Mouse (Mus musculus) adrenal gland, postnatal 36 days (tissue): ENCODE measurements around the gene D17H6S53E. TPM values are rescaled to one million over a fixed set of nuclear protein-coding genes. Genes with fewer than 3 reads are reported as not detected.

Experiments
- total RNA-seq, 2 experiments: library from RNA; stranded (reverse); gene quantifications; 2 replicates each; pipeline ENCODE4 v1.2.3; 2021

D17H6S53E gene
- total RNA-seq, 2 experiments from 2014 or later: 25.0 to 29.5 TPM

Other genes starting within 250 kb of the D17H6S53E start
- gene Zbtb12, start 246.9 kb upstream of the D17H6S53E start, total RNA-seq: 10 to 100 TPM; 10.4 to 17.4 TPM
- gene Gm20547, start 244.3 kb upstream of the D17H6S53E start, total RNA-seq: not detected
- 100 to 1,000 TPM in 1 of 2 experiments, 10 to 100 TPM in 1; 85.2 to 119 TPM for gene C2, start 228.1 kb upstream of the D17H6S53E start, total RNA-seq
- 100 to 1,000 TPM; 124 to 143 TPM for gene Ehmt2, start 227.9 kb upstream of the D17H6S53E start, total RNA-seq
- 1 to 10 TPM in 1 of 2 experiments, under 1 TPM in 1; 0.83 to 1.7 TPM for gene Slc44a4, start 211.9 kb upstream of the D17H6S53E start, total RNA-seq
- 10 to 100 TPM; 25.4 to 27.4 TPM for gene Neu1, start 195.1 kb upstream of the D17H6S53E start, total RNA-seq
- 100 to 1,000 TPM in 1 of 2 experiments, 10 to 100 TPM in 1; 80.1 to 206 TPM for gene Hspa1b, start 167.1 kb upstream of the D17H6S53E start, total RNA-seq
- not detected for gene Gm20481, start 156.5 kb upstream of the D17H6S53E start, total RNA-seq
- 10 to 100 TPM; 36.0 to 86.1 TPM for gene Hspa1a, start 154.2 kb upstream of the D17H6S53E start, total RNA-seq
- gene Hspa1l, start 153.7 kb upstream of the D17H6S53E start, total RNA-seq: under 1 TPM; 0.20 to 0.36 TPM
- 10 to 100 TPM; 35.2 to 35.5 TPM for gene Lsm2, start 144.5 kb upstream of the D17H6S53E start, total RNA-seq
- gene Vars, start 125.4 kb upstream of the D17H6S53E start, total RNA-seq: 10 to 100 TPM; 61.5 to 62.9 TPM
- gene Vwa7, start 109.8 kb upstream of the D17H6S53E start, total RNA-seq: under 1 TPM; 0.53 to 0.59 TPM
- gene Sapcd1, start 98.4 kb upstream of the D17H6S53E start, total RNA-seq: 1 to 10 TPM in 1 of 2 experiments, under 1 TPM in 1; 0.82 to 1.3 TPM
- gene Msh5, start 79.6 kb upstream of the D17H6S53E start, total RNA-seq: 1 to 10 TPM in 1 of 2 experiments, under 1 TPM in 1; 0.95 to 1.6 TPM
- gene Clic1, start 76.4 kb upstream of the D17H6S53E start, total RNA-seq: 100 to 1,000 TPM in 1 of 2 experiments, 10 to 100 TPM in 1; 83.6 to 109 TPM
- gene Ddah2, start 67.3 kb upstream of the D17H6S53E start, total RNA-seq: 10 to 100 TPM; 16.1 to 18.2 TPM
- under 1 TPM in 1 of 2 experiments, not detected in 1; 0.56 TPM for gene Ly6g6c, start 61.0 kb upstream of the D17H6S53E start, total RNA-seq
- not detected for gene Mpig6b, start 60.2 kb upstream of the D17H6S53E start, total RNA-seq
- gene Ly6g6e, start 49.5 kb upstream of the D17H6S53E start, total RNA-seq: under 1 TPM in 1 of 2 experiments, not detected in 1; 0.50 TPM
- gene Ly6g6d, start 48.3 kb upstream of the D17H6S53E start, total RNA-seq: under 1 TPM in 1 of 2 experiments, not detected in 1; 0.43 TPM
- not detected for gene Ly6g6f, start 40.8 kb upstream of the D17H6S53E start, total RNA-seq
- 10 to 100 TPM; 73.9 to 89.4 TPM for gene Abhd16a, start 37.1 kb upstream of the D17H6S53E start, total RNA-seq
- gene Ly6g5c, start 18.1 kb upstream of the D17H6S53E start, total RNA-seq: not detected
- under 1 TPM; 0.26 to 0.43 TPM for gene Ly6g5b, start 10.9 kb upstream of the D17H6S53E start, total RNA-seq
- 10 to 100 TPM; 11.1 to 12.1 TPM for gene Gpank1, start 4.9 kb upstream of the D17H6S53E start, total RNA-seq
- gene Csnk2b, start 4.3 kb upstream of the D17H6S53E start, total RNA-seq: 100 to 1,000 TPM; 207 to 209 TPM
- not detected for gene Apom, start 5.7 kb downstream of the D17H6S53E start, total RNA-seq
- gene Bag6, start 8.8 kb downstream of the D17H6S53E start, total RNA-seq: 100 to 1,000 TPM; 372 to 389 TPM
- 100 to 1,000 TPM; 212 to 261 TPM for gene Prrc2a, start 38.5 kb downstream of the D17H6S53E start, total RNA-seq
- gene Aif1, start 49.7 kb downstream of the D17H6S53E start, total RNA-seq: 1 to 10 TPM; 3.8 to 4.4 TPM
- gene Lst1, start 62.1 kb downstream of the D17H6S53E start, total RNA-seq: 1 to 10 TPM; 4.4 to 4.8 TPM
- gene Ltb, start 68.1 kb downstream of the D17H6S53E start, total RNA-seq: 1 to 10 TPM in 1 of 2 experiments, under 1 TPM in 1; 0.89 to 6.6 TPM
- under 1 TPM; 0.23 to 0.36 TPM for gene Tnf, start 75.6 kb downstream of the D17H6S53E start, total RNA-seq
- under 1 TPM; 0.36 to 0.40 TPM for gene Lta, start 79.0 kb downstream of the D17H6S53E start, total RNA-seq
- not detected for gene Gm16181, start 94.5 kb downstream of the D17H6S53E start, total RNA-seq
- gene Atp6v1g2, start 107.3 kb downstream of the D17H6S53E start, total RNA-seq: 1 to 10 TPM; 4.8 to 6.7 TPM
- gene Nfkbil1, start 109.4 kb downstream of the D17H6S53E start, total RNA-seq: 10 to 100 TPM; 15.5 to 20.1 TPM
- 100 to 1,000 TPM; 199 to 225 TPM for gene Ddx39b, start 115.4 kb downstream of the D17H6S53E start, total RNA-seq
- gene H2-D1, start 136.4 kb downstream of the D17H6S53E start, total RNA-seq: 100 to 1,000 TPM; 170 to 266 TPM
- gene H2-Q1, start 194.0 kb downstream of the D17H6S53E start, total RNA-seq: 1 to 10 TPM; 3.3 to 4.5 TPM
- 1 to 10 TPM; 1.4 to 1.9 TPM for gene H2-Q2, start 215.9 kb downstream of the D17H6S53E start, total RNA-seq